Mouse (Mus musculus): Measurements from ENCODE around the gene Gpld1.

Gene Gpld1

DNA sequence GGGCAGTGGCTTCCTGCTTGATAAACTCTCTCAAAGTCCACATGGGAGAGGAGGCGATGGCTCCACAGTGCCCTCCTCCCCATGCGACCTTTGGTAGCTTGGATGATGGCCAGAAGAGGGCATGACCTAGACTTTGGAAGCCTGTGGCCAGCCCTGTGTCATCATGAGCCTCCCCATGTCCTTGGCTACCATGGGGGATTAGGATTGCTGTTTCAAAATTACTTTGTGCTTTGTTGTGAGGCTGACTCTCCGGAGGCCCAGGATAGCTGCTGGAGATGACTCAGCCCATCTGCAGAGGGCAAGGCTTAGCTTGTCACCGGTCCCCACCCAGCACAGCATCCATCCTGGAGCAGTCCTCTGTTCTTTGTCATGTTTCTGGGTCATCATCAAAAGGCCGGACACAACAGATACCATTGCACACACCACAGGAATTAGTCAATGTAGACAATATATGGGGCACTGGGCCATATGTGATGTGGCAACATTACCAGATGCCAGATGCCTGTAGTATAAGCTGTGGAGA is 34.9 kb downstream of the Gpld1 start:
- TF ChIP-seq GATA4 (IDR thresholded peaks at IDR 0.05; ENCODE audit: insufficient replicate concordance, low read length), result peak; percentile 22; the same call in 1 of the 2 replicates

DNA sequence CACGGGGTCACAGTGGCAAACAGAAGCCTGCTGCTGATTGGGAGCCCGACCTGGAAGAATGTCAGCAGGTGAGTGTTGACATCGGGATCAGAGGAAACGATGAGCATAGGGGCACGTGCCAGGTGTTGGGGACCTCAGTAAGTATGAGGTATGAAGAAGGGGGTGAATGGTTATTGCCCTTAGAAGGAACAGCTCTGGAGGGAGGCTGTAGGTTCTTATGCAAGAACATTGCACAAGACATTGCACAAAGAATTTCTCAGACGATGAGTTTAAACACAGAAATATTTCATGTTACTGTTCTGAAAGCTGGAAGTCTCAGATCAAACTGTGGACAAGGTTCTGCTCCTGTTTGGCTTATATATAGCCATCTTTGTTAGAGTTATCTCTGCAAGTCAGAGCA is 38.1 kb downstream of the Gpld1 start:
- no peak for TF ChIP-seq GATA4 (IDR thresholded peaks at IDR 0.05; ENCODE audit: insufficient replicate concordance, low read length)

GRCm38 (mm10) chr13:24985435-24985834 is 42.5 kb downstream of the Gpld1 start:
- TF ChIP-seq GATA4 (IDR thresholded peaks at IDR 0.05; ENCODE audit: insufficient replicate concordance, low read length), result no peak

DNA sequence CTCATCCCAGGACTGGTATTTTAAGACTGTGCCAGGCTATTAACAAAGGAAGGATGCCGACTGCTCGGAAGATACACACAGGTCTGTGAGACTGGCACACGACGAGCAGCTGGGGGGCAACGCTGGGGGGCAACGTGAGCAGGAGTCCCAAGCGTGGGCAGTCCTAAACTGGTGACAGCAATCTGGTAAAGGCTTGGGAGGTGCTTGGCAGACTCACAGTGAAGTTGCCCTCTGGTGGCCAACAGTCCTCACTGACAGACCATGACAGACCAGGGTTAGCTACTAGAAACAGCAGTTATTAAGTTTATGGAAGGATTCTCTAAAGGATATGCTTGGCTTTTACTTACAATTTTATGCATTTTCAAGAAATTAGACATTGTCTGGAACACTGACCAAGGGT is 45.4 kb downstream of the Gpld1 start:
- no peak for TF ChIP-seq GATA4 (IDR thresholded peaks at IDR 0.05; ENCODE audit: insufficient replicate concordance, low read length)

DNA sequence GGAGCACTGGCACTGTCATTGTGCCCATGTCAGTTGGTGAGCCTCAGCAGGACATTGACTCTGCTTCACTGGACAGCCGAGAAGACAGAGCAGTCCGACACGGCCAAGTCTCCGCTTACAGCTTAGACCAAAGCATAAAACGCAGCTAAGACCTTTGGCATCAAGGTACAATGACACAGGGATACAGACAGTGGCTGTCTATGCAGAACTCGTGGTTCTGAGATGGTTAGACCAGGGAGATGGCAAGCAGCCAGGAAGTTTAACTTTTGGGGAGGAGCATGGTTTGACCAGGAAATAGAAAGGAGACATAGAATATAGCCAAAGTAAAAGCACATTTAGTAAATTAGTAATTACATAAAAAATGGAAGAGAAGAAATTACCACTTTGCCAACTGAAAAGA is 46.1 kb downstream of the Gpld1 start:
- TF ChIP-seq GATA4 (IDR thresholded peaks at IDR 0.05; ENCODE audit: insufficient replicate concordance, low read length), result no peak

GRCm38 (mm10) chr13:24993160-24993559 is 50.2 kb downstream of the Gpld1 start:
- no peak for TF ChIP-seq GATA4 (IDR thresholded peaks at IDR 0.05; ENCODE audit: insufficient replicate concordance, low read length)

- TF ChIP-seq GATA4 (IDR thresholded peaks at IDR 0.05; ENCODE audit: insufficient replicate concordance, low read length), result no peak
Measured at GRCm38 (mm10) chr13:24999538-24999937, 56.6 kb downstream of the Gpld1 start.

GRCm38 (mm10) chr13:25002965-25003364 is 60.0 kb downstream of the Gpld1 start:
- no peak for TF ChIP-seq GATA4 (IDR thresholded peaks at IDR 0.05; ENCODE audit: insufficient replicate concordance, low read length)

DNA sequence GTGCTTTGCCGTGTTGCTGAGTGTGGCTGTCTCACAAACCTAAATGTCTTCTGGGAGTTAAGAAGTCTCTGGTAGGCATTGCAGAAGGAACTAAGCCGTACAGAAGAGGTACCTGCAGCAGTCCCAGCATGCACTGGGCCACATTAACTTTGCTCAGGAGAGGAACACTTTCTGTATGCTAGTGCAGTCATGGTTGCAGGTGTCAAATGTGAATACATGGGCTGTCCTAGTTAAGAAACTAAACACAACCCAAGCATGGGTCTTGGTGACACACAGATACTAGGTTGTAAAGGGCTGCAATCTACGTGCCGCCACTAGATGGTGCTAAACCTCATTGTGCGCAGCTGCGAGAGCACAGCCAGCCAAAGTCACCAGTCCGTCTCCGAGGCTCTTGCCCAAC is 64.2 kb downstream of the Gpld1 start:
- no peak for TF ChIP-seq GATA4 (IDR thresholded peaks at IDR 0.05; ENCODE audit: insufficient replicate concordance, low read length)

- TF ChIP-seq GATA4 (IDR thresholded peaks at IDR 0.05; ENCODE audit: insufficient replicate concordance, low read length), result no peak
Measured at GRCm38 (mm10) chr13:25018316-25018715, 75.4 kb downstream of the Gpld1 start.

DNA sequence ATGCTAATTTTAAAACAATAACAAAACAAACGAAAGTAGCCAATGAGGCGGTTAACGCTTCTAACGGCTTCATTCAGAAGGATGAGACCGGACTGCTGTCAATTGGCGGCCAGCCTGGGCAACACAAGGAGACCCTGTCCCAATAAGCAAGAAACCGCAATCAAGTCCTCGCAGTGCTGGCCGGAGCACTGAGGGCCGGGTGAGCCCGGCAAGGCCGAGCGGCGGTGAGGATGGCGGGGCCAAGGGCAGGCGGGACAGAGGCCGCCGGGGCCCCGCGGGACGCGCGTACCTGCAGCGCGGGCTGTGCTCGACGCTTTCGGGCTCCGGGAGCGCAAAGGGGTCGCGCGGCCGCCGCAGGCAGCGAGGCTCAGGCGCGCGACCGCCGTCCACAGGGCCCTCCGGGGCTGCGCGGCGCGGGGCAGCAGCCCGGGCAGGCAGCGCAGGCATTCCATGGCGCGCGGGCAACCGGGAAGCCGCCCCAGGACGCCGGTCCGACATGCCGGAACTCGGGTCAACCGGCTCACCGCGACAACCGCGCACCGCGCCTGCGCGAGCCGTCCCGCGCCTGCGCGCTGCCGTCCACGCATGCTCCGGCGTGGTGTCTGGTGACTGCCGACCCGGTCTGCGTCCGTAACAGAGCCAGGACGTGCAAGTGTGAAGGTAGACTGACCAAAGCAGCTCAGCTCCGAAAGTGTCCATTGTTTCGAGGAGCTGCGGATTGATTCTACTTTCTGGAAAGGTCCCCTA is 77.0 kb downstream of the Gpld1 start, which contains the start of gene Mrs2:
Mrs2 (minus strand) TSS at position 587 of the 747 bp plus-strand sequence.
- TF ChIP-seq GATA4 (IDR thresholded peaks at IDR 0.05; ENCODE audit: insufficient replicate concordance, low read length), result peak; percentile 45; the same call in 1 of the 2 replicates

GRCm38 (mm10) chr13:25020540-25020892 is 77.6 kb downstream of the Gpld1 start:
- TF ChIP-seq GATA4 (IDR thresholded peaks at IDR 0.05; ENCODE audit: insufficient replicate concordance, low read length), result no peak

- no peak; the same call in 1 of the 2 replicates for TF ChIP-seq GATA4 (IDR thresholded peaks at IDR 0.05; ENCODE audit: insufficient replicate concordance, low read length)
Measured at GRCm38 (mm10) chr13:25022386-25022785, 79.4 kb downstream of the Gpld1 start.

DNA sequence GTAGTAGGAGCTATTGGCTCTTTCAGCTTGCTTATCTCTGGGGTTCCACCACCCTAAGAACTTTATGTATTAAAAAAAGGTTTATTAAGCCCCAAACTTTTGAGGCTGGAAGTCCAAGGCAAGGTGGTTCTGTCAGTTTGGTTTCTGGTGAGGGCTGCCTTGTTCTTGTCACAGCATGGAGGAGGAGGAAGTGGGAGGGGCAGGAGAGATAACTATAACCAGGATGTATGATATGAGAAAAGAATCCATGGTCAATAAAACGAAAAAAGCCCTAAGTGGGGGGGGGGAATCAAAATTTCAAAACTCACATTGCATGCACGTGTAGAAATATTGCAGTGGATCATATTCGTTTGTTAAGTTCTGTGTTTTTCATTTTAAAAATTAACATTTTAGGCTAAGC is 80.2 kb downstream of the Gpld1 start:
- TF ChIP-seq GATA4 (IDR thresholded peaks at IDR 0.05; ENCODE audit: insufficient replicate concordance, low read length), result no peak

- no peak for TF ChIP-seq GATA4 (IDR thresholded peaks at IDR 0.05; ENCODE audit: insufficient replicate concordance, low read length)
Measured at GRCm38 (mm10) chr13:25024655-25025054, 81.7 kb downstream of the Gpld1 start.

GRCm38 (mm10) chr13:25026409-25027113 is 83.6 kb downstream of the Gpld1 start:
- no peak for TF ChIP-seq GATA4 (IDR thresholded peaks at IDR 0.05; ENCODE audit: insufficient replicate concordance, low read length)

All from liver, adult (tissue).